Mouse (Mus musculus) intestine, embryonic 14.5 days (tissue): ENCODE measurements around the gene Creld2. TPM values are rescaled to one million over a fixed set of nuclear protein-coding genes. Genes with fewer than 3 reads are reported as not detected.

Experiments
- ATAC-seq: fragments of 200-750 bp; cut with Nextera tagmentation; replicated peaks from 2 replicates; pipeline ENCODE4 v1.8.0; 2017; ENCODE audit warnings: low read depth, moderate number of reproducible peaks, moderate TSS enrichment, moderate library complexity; ENCODE audit not compliant: low FRiP score, low TSS enrichment
- DNase-seq: peaks from one replicate; pipeline ENCODE4 v3.0.0-alpha.2; 2018; ENCODE audit warnings: low spot score
- H3K27ac ChIP-seq: fragments of 300-500 bp; sonication (generic); 2 replicates; pipeline ENCODE4 v1.5.1; 2014; ENCODE audit warnings: low read depth, mild to moderate bottlenecking, control low read depth
- H3K27me3 ChIP-seq: fragments of 300-500 bp; sonication (generic); replicated peaks from 2 replicates; pipeline ENCODE4 v1.6.1; 2014; ENCODE audit warnings: low read length, control low read depth; ENCODE audit not compliant: control insufficient read depth, insufficient read depth
- H3K36me3 ChIP-seq: fragments of 300-500 bp; sonication (generic); 2 replicates; pipeline ENCODE4 v1.6.1; 2014; ENCODE audit warnings: low read length, control low read depth; ENCODE audit not compliant: control insufficient read depth, insufficient read depth
- H3K4me1 ChIP-seq: fragments of 300-500 bp; sonication (generic); replicated peaks from 2 replicates; pipeline ENCODE4 v1.6.1; 2014; ENCODE audit warnings: low read length, control low read depth, mixed read lengths; ENCODE audit not compliant: control insufficient read depth, insufficient read depth
- H3K4me2 ChIP-seq: fragments of 300-500 bp; sonication (generic); 2 replicates; pipeline ENCODE4 v1.6.1; 2014; ENCODE audit warnings: low read length
- H3K4me3 ChIP-seq: fragments of 300-500 bp; sonication (generic); 2 replicates; pipeline ENCODE4 v1.5.1; 2014; ENCODE audit warnings: low read depth, low read length, control low read depth, mixed read lengths
- H3K9ac ChIP-seq: fragments of 300-500 bp; sonication (generic); 2 replicates; pipeline ENCODE4 v1.6.1; 2014; ENCODE audit warnings: mild to moderate bottlenecking, low read length
- H3K9me3 ChIP-seq: fragments of 300-500 bp; sonication (generic); 2 replicates; pipeline ENCODE4 v1.6.1; 2016; ENCODE audit warnings: low read length, control low read depth; ENCODE audit not compliant: control insufficient read depth
- WGBS: fragments of 180-500 bp; shearing (Covaris S2); extraction: QIAGEN DNeasy Blood & Tissue Kit; methylation state at CpG from one replicate; pipeline ENCODE4 v1.1.7; 2014; 5-methylcytosine and 5-hydroxymethylcytosine counted together
- polyA plus RNA-seq: library from polyadenylated mRNA; unstranded; fragments of >200 nt; fragmentation: Nextera tagmentation; extraction: Ambion mirVana; gene quantifications from 2 replicates; pipeline ENCODE4 v1.2.1, GENCODE M21; 2014

Gene Creld2
- polyA plus RNA-seq, 1 experiment from 2014 or later = 95.1 TPM

DNA sequence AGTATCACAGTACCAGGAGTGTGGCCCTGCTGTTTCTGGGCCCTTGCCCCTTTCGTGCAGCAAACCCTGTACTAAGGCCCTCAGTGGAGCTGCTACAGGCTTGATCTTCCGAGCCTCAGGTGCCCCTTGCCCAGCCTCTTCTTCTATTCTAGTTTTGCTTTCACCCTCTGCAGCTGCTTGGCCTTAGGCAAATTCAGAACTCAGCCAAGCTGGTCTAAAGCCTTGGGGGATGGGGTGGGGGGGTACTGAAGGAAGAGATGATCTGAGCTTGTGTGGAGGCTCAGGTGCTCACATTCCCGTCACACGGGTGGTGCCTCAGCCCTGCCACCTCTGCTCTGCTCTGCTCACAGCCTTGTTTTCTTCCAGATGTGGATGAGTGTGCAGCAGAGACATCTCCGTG, 3.9 kb downstream of the Creld2 start:
- no peak overlapping the region for H3K4me2 ChIP-seq
- no peaks in the 10 kb centered on the region for H3K27me3 ChIP-seq
- H3K27ac ChIP-seq = no peak overlapping the region
- WGBS = 91% methylated on average over 5 of the region's 5 CpGs
- DNase-seq (no peak), ATAC-seq (no peak)
- H3K36me3 ChIP-seq = peaks cover 46% of the 10 kb centered on the region
- no peak overlapping the region for H3K9ac ChIP-seq
- no peak overlapping the region for H3K4me3 ChIP-seq
- peaks cover 13% of the 10 kb centered on the region for H3K4me1 ChIP-seq
- H3K9me3 ChIP-seq = no peaks in the 10 kb centered on the region

DNA sequence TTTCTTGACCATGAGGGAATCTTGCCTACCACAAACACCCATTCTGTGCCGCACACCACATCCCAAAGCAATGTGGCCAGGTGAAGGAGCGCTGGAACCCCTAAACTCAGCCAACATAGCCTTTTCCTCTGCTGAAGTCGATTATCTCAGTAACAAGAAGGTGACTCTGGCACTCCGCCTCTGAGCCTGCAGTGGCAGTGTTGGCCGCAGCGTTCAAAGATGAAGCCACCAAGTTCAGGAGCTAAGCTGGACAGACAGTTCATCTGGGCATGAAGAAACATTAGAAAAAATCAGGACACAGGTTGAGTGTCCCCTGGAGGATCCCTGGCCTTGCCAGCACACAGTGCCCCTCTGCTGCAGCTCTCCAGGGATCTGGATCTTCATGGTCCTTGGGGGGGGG, 8.0 kb downstream of the Creld2 start:
- no peak overlapping the region for H3K4me2 ChIP-seq
- H3K4me3 ChIP-seq = no peak overlapping the region
- H3K9ac ChIP-seq = no peak overlapping the region
- no peaks in the 10 kb centered on the region for H3K4me1 ChIP-seq
- H3K36me3 ChIP-seq = peaks cover 36% of the 10 kb centered on the region
- WGBS = 92% methylated on average over 6 of the region's 6 CpGs
- no peaks in the 10 kb centered on the region for H3K9me3 ChIP-seq
- H3K27me3 ChIP-seq = no peaks in the 10 kb centered on the region
- DNase-seq (no peak), ATAC-seq (no peak)
- no peak overlapping the region for H3K27ac ChIP-seq

DNA sequence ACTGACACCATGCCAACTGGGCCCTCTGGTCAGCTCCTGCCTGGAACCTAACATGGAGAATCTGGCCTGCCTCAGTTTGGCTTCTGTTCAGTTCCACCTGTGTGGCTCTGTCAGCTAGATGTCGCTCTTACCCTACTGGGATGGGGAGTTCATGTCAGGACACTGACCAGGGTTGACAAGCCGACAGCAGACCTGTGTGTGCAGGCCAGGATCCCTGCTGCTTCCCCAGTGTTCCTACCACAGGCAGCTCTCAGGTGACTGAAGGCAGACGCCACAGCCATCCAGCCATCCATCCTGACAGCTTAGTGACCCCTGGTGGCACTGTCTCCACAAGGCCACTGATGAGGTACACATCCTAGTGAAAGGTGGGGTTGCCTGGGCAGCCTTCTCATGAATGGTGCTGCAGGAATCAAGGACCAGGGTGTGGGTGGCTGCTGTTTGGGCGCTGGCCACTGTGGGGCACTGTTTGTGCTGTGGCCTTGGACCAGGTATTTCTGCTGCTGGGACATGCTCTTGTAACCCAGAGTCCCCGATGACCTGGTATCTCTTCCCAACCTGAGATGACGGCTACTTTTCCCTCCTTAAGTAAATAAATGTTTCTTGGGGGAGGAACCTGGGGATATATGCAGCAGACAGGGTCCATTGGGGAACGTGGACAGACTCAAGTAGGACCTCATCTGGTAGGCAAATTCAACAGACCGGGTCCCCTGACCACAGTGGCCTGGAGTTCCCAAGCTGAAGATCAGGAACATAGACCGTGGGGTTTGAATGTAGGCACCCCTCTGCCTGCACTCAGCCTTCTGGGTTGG, 8.7 kb downstream of the Creld2 start:
- Histone ChIP-seq H3K9me3 (no peaks in the 10 kb centered on the region), H3K4me3 (no peak overlapping the region), H3K9ac (no peak overlapping the region), H3K36me3 (peaks cover 32% of the 10 kb centered on the region), H3K27ac (no peak overlapping the region), H3K4me2 (no peak overlapping the region), H3K4me1 (no peaks in the 10 kb centered on the region), H3K27me3 (no peaks in the 10 kb centered on the region)
- WGBS = 14% methylated on average over 9 of the region's 9 CpGs
- DNase-seq = peak; percentile 88
- ATAC-seq = peak; percentile 48

DNA sequence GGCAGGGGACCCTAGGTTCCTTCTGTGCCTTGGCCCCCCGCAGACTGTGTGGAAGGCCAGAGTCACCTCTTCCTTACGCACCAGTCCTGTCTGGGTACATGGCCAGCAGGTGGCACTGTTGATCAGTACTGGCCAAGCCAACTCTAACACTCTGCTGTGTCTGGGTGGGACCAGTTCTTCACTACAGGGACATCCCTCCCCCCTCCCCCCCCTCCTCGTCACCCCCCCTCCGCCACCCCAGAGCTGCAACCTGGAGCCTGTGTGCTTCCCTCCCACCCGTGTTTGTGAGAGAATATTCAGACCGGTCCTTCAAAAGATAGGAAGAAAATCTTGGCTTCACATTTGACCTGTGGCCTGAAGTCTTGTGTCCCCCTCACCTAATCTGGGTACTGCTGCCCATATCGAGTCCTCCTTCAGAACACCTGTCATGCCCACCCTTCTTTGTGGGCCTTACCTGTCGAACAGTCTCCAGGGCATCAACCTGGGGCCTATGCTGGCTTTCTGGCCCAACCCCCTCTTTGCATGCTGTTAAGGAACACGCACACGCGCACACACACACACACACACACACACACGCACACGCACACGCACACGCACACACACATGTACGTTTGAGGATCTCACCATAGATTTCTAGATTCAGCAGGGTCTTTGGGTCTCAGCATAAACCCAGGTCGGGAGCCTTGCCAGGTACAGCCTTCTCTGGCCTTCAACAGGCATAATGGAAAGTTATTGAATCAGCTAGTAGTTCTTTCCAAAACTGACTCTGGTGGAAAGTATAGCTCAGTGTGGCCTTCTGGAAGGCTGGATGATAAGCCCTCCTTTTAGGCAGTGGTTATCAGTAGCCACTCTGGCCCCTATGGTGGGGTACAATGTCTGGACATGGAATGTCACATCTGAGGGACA, 9.6 kb downstream of the Creld2 start:
- H3K4me1 ChIP-seq = no peaks in the 10 kb centered on the region
- H3K27me3 ChIP-seq = no peaks in the 10 kb centered on the region
- peak; percentile 88 for ATAC-seq
- no peak overlapping the region for H3K4me2 ChIP-seq
- H3K4me3 ChIP-seq = no peak overlapping the region
- DNase-seq = peak; percentile 93
- WGBS = 56% methylated on average over 17 of the region's 17 CpGs
- H3K9me3 ChIP-seq = no peaks in the 10 kb centered on the region
- peaks cover 25% of the 10 kb centered on the region for H3K36me3 ChIP-seq
- H3K27ac ChIP-seq = no peak overlapping the region
- no peak overlapping the region for H3K9ac ChIP-seq

DNA sequence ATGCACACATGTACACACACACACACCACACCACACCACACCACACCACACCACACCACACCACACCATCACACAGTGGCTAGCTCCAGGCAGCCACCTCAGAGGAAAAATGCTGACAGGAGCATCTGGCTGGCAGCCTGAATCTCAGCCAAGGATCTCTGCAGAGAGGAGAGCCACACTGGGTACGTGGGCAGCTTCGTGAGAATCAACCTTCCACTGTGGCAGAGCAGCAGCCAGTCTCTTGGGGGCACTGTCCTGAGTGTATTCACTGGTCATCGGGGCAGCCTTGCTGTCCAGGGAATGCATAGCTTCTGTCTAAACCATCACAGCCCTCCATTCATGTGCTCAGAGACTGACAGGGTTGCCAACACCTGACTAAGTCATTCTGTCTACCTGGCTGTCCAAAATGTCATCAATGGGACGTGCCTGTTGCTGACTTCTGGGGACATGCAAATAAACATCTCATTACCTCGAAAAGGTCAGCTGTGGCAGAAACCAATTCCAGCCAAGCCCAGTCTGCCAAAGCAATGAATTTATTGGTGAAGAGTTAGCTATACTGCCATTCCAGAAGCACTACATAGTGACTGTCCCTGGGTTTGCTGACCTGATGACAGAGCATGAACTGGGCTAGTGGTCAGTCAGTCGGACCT, 10.5 kb downstream of the Creld2 start:
- Histone ChIP-seq H3K4me1 (no peaks in the 10 kb centered on the region), H3K9me3 (no peaks in the 10 kb centered on the region), H3K9ac (no peak overlapping the region), H3K4me2 (no peak overlapping the region), H3K27ac (no peak overlapping the region), H3K36me3 (peaks cover 17% of the 10 kb centered on the region), H3K4me3 (no peak overlapping the region), H3K27me3 (no peaks in the 10 kb centered on the region)
- ATAC-seq = no peak
- no peak for DNase-seq
- WGBS = 73% methylated on average over 6 of the region's 6 CpGs

DNA sequence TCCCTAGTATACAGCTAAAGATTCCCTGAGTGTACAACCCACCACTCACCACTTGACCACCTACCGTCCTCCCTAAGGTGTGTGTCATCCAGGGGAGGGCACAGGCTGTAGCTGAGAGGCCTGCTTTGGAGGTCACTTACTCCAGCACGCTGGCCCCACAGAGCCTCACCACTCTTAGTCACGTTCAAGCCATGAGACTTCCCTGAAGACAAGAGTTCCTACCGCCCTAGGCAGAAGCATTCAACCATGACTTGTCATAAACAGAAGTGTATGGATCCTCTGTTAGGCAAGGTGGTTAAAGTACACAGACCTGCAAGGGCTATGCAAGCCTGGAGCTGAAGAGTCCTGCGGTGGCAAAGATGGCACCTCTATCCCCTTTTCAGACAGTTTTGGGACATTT, 11.2 kb downstream of the Creld2 start:
- Histone ChIP-seq H3K4me1 (no peaks in the 10 kb centered on the region), H3K9ac (no peak overlapping the region), H3K4me2 (no peak overlapping the region), H3K27me3 (no peaks in the 10 kb centered on the region), H3K36me3 (peaks cover 9% of the 10 kb centered on the region; the same call in 1 of the 2 replicates), H3K9me3 (no peaks in the 10 kb centered on the region), H3K4me3 (no peak overlapping the region), H3K27ac (no peak overlapping the region)
- WGBS = 81% methylated on average over 5 of the region's 5 CpGs
- ATAC-seq (no peak), DNase-seq (no peak)

DNA sequence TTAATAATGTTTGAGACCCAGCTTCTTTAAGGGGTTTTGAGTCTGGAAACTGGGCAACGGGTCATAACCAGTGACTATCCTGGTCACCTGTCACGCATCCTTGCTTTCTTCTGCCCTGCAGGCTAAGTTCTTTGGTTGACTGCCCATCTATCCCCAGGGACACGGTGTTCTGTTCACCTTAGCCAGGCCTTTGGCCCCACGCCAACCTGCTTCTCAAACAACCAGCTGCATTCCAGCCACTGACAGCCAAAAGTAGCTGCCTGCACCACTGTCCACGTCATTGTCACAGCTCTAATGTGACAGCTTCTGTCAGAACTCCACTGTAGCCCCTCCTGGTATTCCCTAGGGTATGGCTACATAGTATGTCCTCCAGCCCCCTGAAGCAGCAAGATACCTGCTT, 12.0 kb downstream of the Creld2 start:
- no peak for DNase-seq
- Histone ChIP-seq H3K4me3 (no peak overlapping the region), H3K36me3 (0 out of 2 replicates have a peak, but pooled peaks cover 1% of the 10 kb centered on the region), H3K27me3 (no peaks in the 10 kb centered on the region), H3K4me2 (no peak overlapping the region), H3K9me3 (no peaks in the 10 kb centered on the region), H3K27ac (no peak overlapping the region), H3K9ac (no peak overlapping the region), H3K4me1 (0 out of 2 replicates have a peak, but pooled peaks cover under 1% of the 10 kb centered on the region)
- 60% methylated on average over 5 of the region's 5 CpGs for WGBS
- ATAC-seq = no peak

DNA sequence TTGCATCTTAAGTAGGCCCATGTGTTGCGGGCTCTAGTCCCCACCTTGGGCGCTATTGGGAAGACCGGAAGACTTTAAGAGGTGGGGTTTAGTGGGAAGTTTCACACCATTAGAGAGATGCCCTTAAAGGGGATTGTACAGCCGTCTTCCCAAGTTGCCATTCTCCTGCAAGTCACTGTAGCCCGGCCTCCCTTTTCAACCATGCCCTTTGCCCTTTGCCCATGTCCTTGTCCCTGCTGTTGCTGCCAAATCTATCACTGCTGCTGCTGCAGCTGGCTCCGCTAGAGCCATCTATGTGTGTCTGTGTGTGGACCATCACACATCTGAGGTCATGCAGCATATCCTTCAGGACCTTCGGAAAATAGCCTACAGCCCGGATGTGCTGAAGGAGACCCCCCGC, 13.1 kb downstream of the Creld2 start:
- H3K27ac ChIP-seq = no peak overlapping the region
- H3K27me3 ChIP-seq = no peaks in the 10 kb centered on the region
- no peak for ATAC-seq
- no peak for DNase-seq
- H3K9ac ChIP-seq = no peak overlapping the region
- peaks cover 4% of the 10 kb centered on the region for H3K4me1 ChIP-seq
- no peaks in the 10 kb centered on the region for H3K9me3 ChIP-seq
- no peaks in the 10 kb centered on the region for H3K36me3 ChIP-seq
- no peak overlapping the region for H3K4me2 ChIP-seq
- 67% methylated on average over 9 of the region's 9 CpGs for WGBS
- H3K4me3 ChIP-seq = no peak overlapping the region
